Mouse (Mus musculus) liver (tissue): ENCODE results near the gene Klhl24.

ENCODE experiments used
- DNase-seq: peaks from one replicate; pipeline ENCODE4 v3.0.0-alpha.2; 2020; ENCODE audit warnings: mixed read lengths

Klhl24 gene

DNA sequence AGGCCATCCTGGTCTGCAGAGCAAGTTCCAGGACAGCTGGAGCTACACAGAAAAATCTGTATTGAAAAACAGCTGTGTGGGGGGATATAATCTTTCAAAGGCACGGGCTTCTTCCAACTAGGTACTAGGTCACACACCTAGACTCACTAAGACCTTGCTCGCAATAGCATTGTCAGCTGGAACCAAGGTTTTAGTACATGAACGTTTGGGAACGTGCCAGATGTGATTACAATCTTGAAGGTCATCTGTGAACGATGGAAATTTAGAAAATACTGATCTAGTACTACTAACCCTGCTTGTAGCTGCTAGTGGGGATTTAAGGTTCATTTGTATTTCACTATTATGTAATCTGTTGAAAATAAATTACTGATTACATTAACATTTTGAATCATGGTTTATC lies 54.6 kb downstream of the Klhl24 start:
- no peak for DNase-seq

GRCm38 (mm10) chr16:20153742-20154141 lies 56.4 kb downstream of the Klhl24 start:
- DNase-seq = no peak

DNA sequence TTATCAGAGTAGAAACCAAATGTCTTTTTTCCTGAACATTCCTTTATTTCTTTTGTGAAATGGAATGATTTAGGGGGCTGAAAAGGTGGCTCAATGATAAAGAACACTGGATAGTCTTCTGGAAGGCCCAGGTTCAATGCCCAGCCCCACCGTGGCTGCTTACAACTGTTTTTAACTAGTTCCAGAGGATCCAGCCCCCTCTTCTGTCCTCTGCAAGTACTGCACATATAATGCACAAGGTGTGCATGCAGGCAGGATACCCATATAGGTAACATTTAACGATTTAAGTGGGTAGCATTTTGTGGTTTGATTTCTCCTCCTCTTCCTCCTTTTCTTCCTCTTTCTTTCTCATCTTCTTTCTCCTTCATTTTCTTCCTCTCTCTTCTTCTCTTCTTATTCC lies 62.8 kb downstream of the Klhl24 start:
- DNase-seq = no peak

GRCm38 (mm10) chr16:20169071-20169470 lies 71.7 kb downstream of the Klhl24 start:
- no peak for DNase-seq

DNA sequence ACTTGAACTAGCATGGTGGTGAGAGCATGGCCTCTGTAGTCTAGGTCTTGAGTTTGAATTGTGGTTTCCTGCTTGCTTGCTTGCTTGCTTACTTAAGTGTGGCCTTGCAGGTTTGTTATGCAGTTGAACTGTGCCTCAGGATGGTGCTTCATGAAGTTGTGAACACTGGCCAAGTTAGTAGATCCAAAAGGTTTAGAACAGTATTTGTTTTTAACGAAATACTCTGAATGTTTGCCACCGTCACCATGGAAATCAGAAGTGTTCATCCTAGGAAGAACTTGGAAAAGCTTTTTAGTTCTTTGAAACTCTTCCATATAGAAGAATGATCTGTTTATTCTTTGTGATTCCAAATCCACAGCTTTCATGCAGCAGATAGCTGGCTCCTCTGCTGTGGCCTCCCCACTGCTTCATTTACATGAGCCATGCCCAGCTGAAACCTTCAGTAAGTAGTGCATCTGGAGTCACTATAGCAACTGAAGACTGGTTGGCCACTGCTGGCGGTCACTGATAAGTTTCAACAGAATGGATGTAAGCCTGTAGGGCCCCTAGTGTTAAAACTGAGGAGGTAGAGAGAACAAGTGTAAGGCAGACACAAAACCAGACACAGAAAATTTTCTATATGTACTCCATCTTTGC lies 72.2 kb downstream of the Klhl24 start:
- peak; percentile 65 for DNase-seq
